Mouse (Mus musculus) lung, postnatal 0 days (tissue): ENCODE results near the gene Cars2. TPM values are rescaled to one million over a fixed set of nuclear protein-coding genes. Genes with fewer than 3 reads are reported as not detected.

ENCODE experiments used
- ATAC-seq: fragments of 200-750 bp; cut with Nextera tagmentation; 2 replicates; pipeline ENCODE4 v1.8.0; 2017; ENCODE audit warnings: moderate library complexity
- DNase-seq: peaks from one replicate; pipeline ENCODE4 v3.0.0-alpha.2; 2016; ENCODE audit warnings: low spot score
- H3K27ac ChIP-seq: fragments of 300-500 bp; sonication (generic); 2 replicates; pipeline ENCODE4 v1.5.1; 2014; ENCODE audit warnings: antibody characterized with exemption, mild to moderate bottlenecking, low read length, mixed read lengths
- H3K27me3 ChIP-seq: fragments of 300-500 bp; sonication (generic); replicated peaks from 2 replicates; pipeline ENCODE4 v1.6.1; 2014; ENCODE audit warnings: low read length, mixed read lengths; ENCODE audit not compliant: insufficient read depth
- H3K36me3 ChIP-seq: fragments of 300-500 bp; sonication (generic); 2 replicates; pipeline ENCODE4 v1.6.1; 2014; ENCODE audit warnings: low read length, mixed read lengths; ENCODE audit not compliant: insufficient read depth
- H3K4me1 ChIP-seq: fragments of 300-500 bp; sonication (generic); 2 replicates; pipeline ENCODE4 v1.6.1; 2014; ENCODE audit warnings: antibody characterized with exemption, low read depth, low read length, mixed read lengths; ENCODE audit not compliant: insufficient read depth
- H3K4me2 ChIP-seq: fragments of 300-500 bp; sonication (generic); replicated peaks from 2 replicates; pipeline ENCODE4 v1.6.1; 2014; ENCODE audit warnings: low read depth, mild to moderate bottlenecking, low read length, moderate library complexity, mixed read lengths
- H3K4me3 ChIP-seq: fragments of 300-500 bp; sonication (generic); 2 replicates; pipeline ENCODE4 v1.5.1; 2014; ENCODE audit warnings: low read depth, low read length
- H3K9ac ChIP-seq: fragments of 300-500 bp; sonication (generic); replicated peaks from 2 replicates; pipeline ENCODE4 v1.6.1; 2014; ENCODE audit warnings: low read depth, mild to moderate bottlenecking
- H3K9me3 ChIP-seq: fragments of 300-500 bp; sonication (generic); 2 replicates; pipeline ENCODE4 v1.6.1; 2016; ENCODE audit warnings: low read length, mixed read lengths
- CTCF ChIP-seq: IDR thresholded peaks from 2 replicates; pipeline ENCODE4 v1.5.1; 2016; ENCODE audit warnings: antibody characterized with exemption, mild to moderate bottlenecking
- EP300 ChIP-seq: IDR thresholded peaks from 2 replicates; pipeline ENCODE4 v1.6.1; 2016; ENCODE audit warnings: antibody characterized with exemption, mild to moderate bottlenecking, control low read depth
- WGBS: fragments of 180-500 bp; shearing (Covaris S2); extraction: QIAGEN DNeasy Blood & Tissue Kit; methylation state at CpG from one replicate; pipeline ENCODE4 v1.1.7; 2014; 5-methylcytosine and 5-hydroxymethylcytosine counted together
- polyA plus RNA-seq: library from polyadenylated mRNA; unstranded; fragments of >200 nt; fragmentation: Nextera tagmentation; extraction: Ambion mirVana; gene quantifications from 2 replicates; pipeline ENCODE4 v1.2.1, GENCODE M21; 2015

Gene Cars2
- polyA plus RNA-seq, 1 experiment from 2014 or later, result 13.7 TPM

GRCm38 (mm10) chr8:11477811-11478761 is 72.5 kb downstream of the Cars2 start, which contains the start of gene Rab20:
TSS of gene Rab20 (minus strand) at chr8:11478710.
- Histone ChIP-seq H3K4me1 (peaks cover 22% of the 10 kb centered on the region), H3K9me3 (no peaks in the 10 kb centered on the region), H3K27ac (peak within 1 kb of the TSS; percentile 94), H3K4me3 (peak within 1 kb of the TSS; percentile 65), H3K36me3 (no peaks in the 10 kb centered on the region), H3K9ac (peak within 1 kb of the TSS; percentile 44), H3K4me2 (peak within 1 kb of the TSS; percentile 99), H3K27me3 (no peaks in the 10 kb centered on the region)
- under 1% methylated on average over 67 of the region's 69 CpGs for WGBS
- ATAC-seq, result peak; percentile 56
- DNase-seq, result peak; percentile 86
- TF ChIP-seq EP300, result no peak

DNA sequence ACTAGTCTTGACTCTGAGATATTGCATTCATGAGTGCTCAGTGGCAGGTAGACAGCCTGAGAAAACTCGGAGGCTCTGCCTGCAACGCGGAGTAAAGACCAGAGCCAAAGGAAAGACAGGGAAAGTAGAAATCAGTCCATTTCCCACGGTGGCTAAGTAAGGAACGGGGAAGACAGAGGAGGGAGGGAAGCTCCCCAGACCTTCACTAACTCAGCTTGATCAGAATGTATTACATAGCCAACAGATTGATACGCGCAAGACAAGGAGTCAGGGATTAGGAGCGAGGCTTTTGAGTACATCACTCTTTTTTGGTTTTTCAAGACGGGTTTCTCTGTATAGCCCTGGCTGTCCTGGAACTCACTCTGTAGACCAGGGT is 73.4 kb downstream of the Cars2 start:
- no peaks in the 10 kb centered on the region for H3K9me3 ChIP-seq
- H3K4me3 ChIP-seq, result peak overlapping the region; percentile 65
- H3K4me2 ChIP-seq, result peak overlapping the region; percentile 99
- no peaks in the 10 kb centered on the region for H3K36me3 ChIP-seq
- DNase-seq (no peak), ATAC-seq (no peak)
- peaks cover 26% of the 10 kb centered on the region for H3K4me1 ChIP-seq
- H3K27me3 ChIP-seq, result no peaks in the 10 kb centered on the region
- H3K9ac ChIP-seq, result peak overlapping the region; percentile 36; the same call in 1 of the 2 replicates
- no peak for TF ChIP-seq EP300
- TF ChIP-seq CTCF, result no peak
- H3K27ac ChIP-seq, result peak overlapping the region; percentile 94
- WGBS, result 4% methylated on average over 9 of the region's 9 CpGs

GRCm38 (mm10) chr8:11476338-11477177 is 74.0 kb downstream of the Cars2 start:
- Histone ChIP-seq H3K4me3 (peak overlapping the region; percentile 65), H3K36me3 (no peaks in the 10 kb centered on the region), H3K4me2 (peak overlapping the region; percentile 99), H3K4me1 (peaks cover 26% of the 10 kb centered on the region), H3K27me3 (no peaks in the 10 kb centered on the region), H3K9ac (peak overlapping the region; percentile 36; the same call in 1 of the 2 replicates), H3K9me3 (no peaks in the 10 kb centered on the region), H3K27ac (peak overlapping the region; percentile 94)
- 10% methylated on average over 24 of the region's 24 CpGs for WGBS
- TF ChIP-seq EP300, result peak; percentile 89
- no peak for TF ChIP-seq CTCF
- peak; percentile 97 for DNase-seq
- peak; percentile 79 for ATAC-seq

- DNase-seq (no peak), ATAC-seq (no peak)
- Histone ChIP-seq H3K27me3 (no peaks in the 10 kb centered on the region), H3K9ac (no peak overlapping the region), H3K4me1 (peaks cover 26% of the 10 kb centered on the region), H3K4me3 (no peak overlapping the region), H3K27ac (peak overlapping the region; percentile 94), H3K4me2 (0 out of 2 replicates have a peak overlapping the region, but pooled peaks have one; percentile 99), H3K36me3 (no peaks in the 10 kb centered on the region), H3K9me3 (no peaks in the 10 kb centered on the region)
- TF ChIP-seq EP300 (no peak), CTCF (no peak)
- WGBS, result 12% methylated on average over 2 of the region's 2 CpGs
Measured at GRCm38 (mm10) chr8:11475876-11476275, 74.7 kb downstream of the Cars2 start.

DNA sequence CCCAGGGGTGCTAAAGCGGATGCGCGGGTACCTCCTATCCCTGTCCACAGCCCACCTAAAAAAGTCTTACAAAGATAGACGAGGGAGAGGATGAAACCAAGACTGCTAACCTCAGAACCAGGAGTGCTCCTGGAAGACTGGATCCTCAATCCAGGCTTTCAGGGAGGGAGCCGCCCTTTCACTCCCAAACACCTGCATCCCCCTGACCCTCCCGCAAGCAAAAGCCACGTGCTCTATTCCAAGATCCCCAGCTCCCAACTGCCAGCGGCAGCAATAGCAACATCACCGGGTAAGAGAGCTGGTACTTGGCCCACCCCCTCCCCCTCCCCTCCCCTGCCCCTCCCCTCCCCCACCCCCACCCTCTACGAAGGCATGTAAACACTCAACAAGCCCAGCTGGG is 75.2 kb downstream of the Cars2 start:
- no peak for ATAC-seq
- Histone ChIP-seq H3K27me3 (no peaks in the 10 kb centered on the region), H3K9me3 (no peaks in the 10 kb centered on the region), H3K4me3 (no peak overlapping the region), H3K9ac (no peak overlapping the region), H3K36me3 (no peaks in the 10 kb centered on the region), H3K4me1 (peaks cover 26% of the 10 kb centered on the region), H3K27ac (no peak overlapping the region), H3K4me2 (no peak overlapping the region)
- DNase-seq, result no peak
- WGBS, result 21% methylated on average over 9 of the region's 10 CpGs
- TF ChIP-seq CTCF (no peak), EP300 (no peak)

GRCm38 (mm10) chr8:11473072-11473471 is 77.5 kb downstream of the Cars2 start:
- DNase-seq (peak; percentile 88), ATAC-seq (peak; percentile 51)
- no peaks in the 10 kb centered on the region for H3K9me3 ChIP-seq
- H3K9ac ChIP-seq, result no peak overlapping the region
- 14% methylated on average over 4 of the region's 4 CpGs for WGBS
- H3K27ac ChIP-seq, result peak overlapping the region; percentile 68
- H3K4me2 ChIP-seq, result no peak overlapping the region
- H3K4me3 ChIP-seq, result no peak overlapping the region
- no peaks in the 10 kb centered on the region for H3K36me3 ChIP-seq
- no peaks in the 10 kb centered on the region for H3K27me3 ChIP-seq
- TF ChIP-seq EP300 (no peak), CTCF (0 out of 2 replicates have a peak, but pooled peaks have one; percentile 7)
- H3K4me1 ChIP-seq, result peaks cover 20% of the 10 kb centered on the region
